13 mouse cellular contexts compared by ENCODE assay signal in the genomic region with DNA sequence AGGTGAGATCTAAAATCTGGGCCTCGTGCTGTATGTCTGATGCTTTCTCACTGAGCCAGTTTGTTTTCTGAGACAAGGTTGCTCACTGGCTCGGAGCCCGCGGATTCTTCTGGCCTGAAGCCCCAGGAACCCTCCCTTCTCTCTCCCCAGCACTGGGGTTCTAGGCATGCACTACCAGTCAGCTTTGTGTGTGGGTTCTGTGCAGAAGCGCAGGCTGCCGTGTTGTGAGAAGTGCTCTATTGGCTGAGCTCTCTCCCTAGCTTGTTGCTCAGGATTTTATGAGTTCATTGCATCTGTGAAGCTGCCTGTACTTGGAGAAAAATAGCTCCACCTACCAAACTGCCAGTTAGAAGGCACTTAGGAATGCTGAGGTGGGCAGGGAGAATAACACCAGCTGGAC.
A peak's percentile ranks its signal among the peaks of the same experiment; 100 is the strongest.
DNase-seq lines count a peak whose midpoint lies in the region; ATAC-seq and TF ChIP-seq lines count a peak whose summit lies in the region.
"Had no signal": no experiment of that assay in that cellular context is flagged by ENCODE, and none has a peak within 500 bp of the region (broad histone marks: within the 10 kb centered on the region; RNA-seq: fewer than 3 reads in every experiment).

No protein-coding gene starts in this region.

- TF ChIP-seq CTCF in kidney, postnatal 0 days (IDR thresholded peaks at IDR 0.05; ENCODE audit: low read depth), result no peak

- H3K4me3 ChIP-seq in kidney, postnatal 0 days (replicated peaks; ENCODE audit: low read depth, low read length), result no peak overlapping the region
- no peak overlapping the region for H3K4me3 ChIP-seq in forebrain, embryonic 13.5 days
- H3K4me3 ChIP-seq: lung, embryonic 15.5 days had no signal

- DNase-seq in kidney, postnatal 0 days (ENCODE audit: low spot score), result peak; percentile 48
- DNase-seq in kidney, adult 18-20 months, result no peak
- DNase-seq in cerebellum, adult 8-10 months, result peak; percentile 37
- DNase-seq in layer of hippocampus, adult 18-20 months (ENCODE audit: low spot score in 2 of 2), result peak; percentile 73 to 81
- peak; percentile 74 to 75 for DNase-seq in right cerebral cortex, adult 2 months (ENCODE audit: low spot score in 2 of 2)
- DNase-seq in kidney, adult 11 months, result no peak
- no peak for DNase-seq in spleen, postnatal 14 days (ENCODE audit: low spot score in 2 of 2)
- DNase-seq: heart, postnatal 10 days; kidney, postnatal 25 days; thymus, adult 18-20 months had no signal

- no peaks in the 10 kb centered on the region for H3K9me3 ChIP-seq in kidney, postnatal 0 days (replicated peaks; ENCODE audit: low read length)
- no peaks in the 10 kb centered on the region for H3K9me3 ChIP-seq in forebrain, embryonic 13.5 days (replicated peaks)
- H3K9me3 ChIP-seq: lung, embryonic 15.5 days had no signal

- no peaks in the 10 kb centered on the region for H3K4me1 ChIP-seq in kidney, postnatal 0 days (replicated peaks; ENCODE audit: insufficient read depth, low read length)
- H3K4me1 ChIP-seq in forebrain, embryonic 13.5 days, result no peaks in the 10 kb centered on the region
- H3K4me1 ChIP-seq: lung, embryonic 15.5 days had no signal

- ATAC-seq in kidney, postnatal 0 days (replicated peaks; ENCODE audit: low FRiP score, low read depth), result no peak
- no peak for ATAC-seq in forebrain, embryonic 13.5 days
- ATAC-seq: midbrain, embryonic 16.5 days had no signal

- WGBS in kidney, postnatal 0 days, result 70% methylated on average over 6 of the region's 6 CpGs
- 83% methylated on average over 6 of the region's 6 CpGs for WGBS in forebrain, embryonic 13.5 days

- H3K4me2 ChIP-seq in kidney, postnatal 0 days (ENCODE audit: low read length), result no peak overlapping the region
- H3K4me2 ChIP-seq in forebrain, embryonic 13.5 days, result no peak overlapping the region
- H3K4me2 ChIP-seq: lung, embryonic 15.5 days had no signal

- H3K27me3 ChIP-seq in kidney, postnatal 0 days (ENCODE audit: insufficient read depth, low read length), result no peaks in the 10 kb centered on the region
- no peaks in the 10 kb centered on the region for H3K27me3 ChIP-seq in forebrain, embryonic 13.5 days
- H3K27me3 ChIP-seq: lung, embryonic 15.5 days had no signal

- H3K36me3 ChIP-seq in kidney, postnatal 0 days (ENCODE audit: insufficient read depth, low read length), result no peaks in the 10 kb centered on the region
- H3K36me3 ChIP-seq in forebrain, embryonic 13.5 days (ENCODE audit: poor library complexity, severe bottlenecking), result peaks cover 2% of the 10 kb centered on the region; the same call in 1 of the 2 replicates
- H3K36me3 ChIP-seq: lung, embryonic 15.5 days had no signal

- no peak overlapping the region for H3K9ac ChIP-seq in kidney, postnatal 0 days (ENCODE audit: low read depth, low read length)
- no peak overlapping the region for H3K9ac ChIP-seq in forebrain, embryonic 13.5 days
- H3K9ac ChIP-seq: lung, embryonic 15.5 days had no signal

- no peak overlapping the region for H3K27ac ChIP-seq in kidney, postnatal 0 days
- no peak overlapping the region for H3K27ac ChIP-seq in forebrain, embryonic 13.5 days
- H3K27ac ChIP-seq: lung, embryonic 15.5 days had no signal

Comparison
In these comparisons a context has a peak if more than half of its experiments do, and no peak if none do; other contexts are left out.
1. DNase-seq: peak in kidney, postnatal 0 days (single experiment), cerebellum, adult 8-10 months (single experiment), layer of hippocampus, adult 18-20 months (2 of 2) and right cerebral cortex, adult 2 months (2 of 2); none in kidney, adult 18-20 months (single experiment), kidney, adult 11 months (single experiment) and spleen, postnatal 14 days (0 of 2).